Mouse (Mus musculus) CH12.LX (cell line): ENCODE results near the gene Mypop. TPM values are rescaled to one million over a fixed set of nuclear protein-coding genes. Genes with fewer than 3 reads are reported as not detected.

Source experiments
- DNase-seq: peaks from one replicate; pipeline ENCODE4 v3.0.0-alpha.2; 2013; ENCODE audit errors: extremely low read depth
- H3K27ac ChIP-seq: 2 replicates; pipeline ENCODE4 v1.5.1; 2012; ENCODE audit warnings: low read depth, mild to moderate bottlenecking, control low read depth, moderate library complexity; ENCODE audit not compliant: insufficient read depth
- H3K27me3 ChIP-seq: replicated peaks from 2 replicates; pipeline ENCODE3; 2012; ENCODE audit warnings: inconsistent platforms
- H3K36me3 ChIP-seq, 2 experiments: replicated peaks in 1 of 2; 2 replicates each; pipeline versions ENCODE3 to v1.6.1; 2012; ENCODE audit warnings: inconsistent platforms in 1 of 2, low read length in 1 of 2, mild to moderate bottlenecking in 1 of 2, mixed read lengths in 1 of 2, moderate library complexity in 1 of 2; ENCODE audit not compliant: control insufficient read depth in 1 of 2, insufficient read depth in 1 of 2
- H3K4me1 ChIP-seq, 2 experiments: 2 replicates each; pipeline ENCODE4 v1.6.1; 2012; ENCODE audit warnings: inconsistent platforms in 1 of 2, moderate library complexity in 1 of 2; ENCODE audit not compliant: insufficient read depth in 2 of 2, control insufficient read depth in 1 of 2
- H3K4me2 ChIP-seq: 2 replicates; pipeline ENCODE4 v1.6.1; 2012; ENCODE audit warnings: low read depth, mild to moderate bottlenecking, control low read depth; ENCODE audit not compliant: poor library complexity, insufficient read depth, severe bottlenecking
- H3K4me3 ChIP-seq, 3 experiments: fragments of 150-350 bp in 1 of 3; sonication (generic) in 1 of 3; replicated peaks in 1 of 3; 2 replicates each; pipeline versions ENCODE3 to v1.5.1; 2011 to 2012; ENCODE audit warnings: low read depth in 2 of 3, low read length in 2 of 3, mild to moderate bottlenecking in 2 of 3, moderate library complexity in 2 of 3, control low read depth in 1 of 3, improper control_type of control experiment in 1 of 3, inconsistent platforms in 1 of 3, mixed read lengths in 1 of 3; ENCODE audit not compliant: poor library complexity in 1 of 3
- H3K79me2 ChIP-seq: replicated peaks from 2 replicates; pipeline ENCODE4 v1.6.1; 2012; ENCODE audit warnings: mild to moderate bottlenecking, moderate library complexity; ENCODE audit not compliant: control insufficient read depth, poor library complexity, insufficient read depth, severe bottlenecking; ENCODE audit errors: extremely low read depth
- H3K9ac ChIP-seq: 2 replicates; pipeline ENCODE4 v1.6.1; 2012; ENCODE audit warnings: low read depth, mild to moderate bottlenecking, control low read depth, moderate library complexity; ENCODE audit not compliant: insufficient read depth
- H3K9me3 ChIP-seq: replicated peaks from 2 replicates; pipeline ENCODE3; 2012; ENCODE audit warnings: low read length, inconsistent platforms, mixed read lengths
- BHLHE40 ChIP-seq: IDR thresholded peaks from 2 replicates; pipeline ENCODE4 v1.6.1; 2011; ENCODE audit warnings: mild to moderate bottlenecking, low read depth, low read length, improper control_type of control experiment
- CHD2 ChIP-seq: IDR thresholded peaks from 2 replicates; pipeline ENCODE4 v1.6.1; 2011; ENCODE audit warnings: low read length, improper control_type of control experiment
- CTCF ChIP-seq, 2 experiments: IDR thresholded peaks in 1 of 2; conservative IDR thresholded peaks in 1 of 2; 2 replicates each; pipeline ENCODE4 v1.5.1; 2011 to 2012; ENCODE audit warnings: low read depth in 2 of 2, low read length in 2 of 2, improper control_type of control experiment in 1 of 2, inconsistent platforms in 1 of 2, mild to moderate bottlenecking in 1 of 2, moderate library complexity in 1 of 2
- E2F4 ChIP-seq: IDR thresholded peaks from 2 replicates; pipeline ENCODE4 v1.6.1; 2011; ENCODE audit warnings: low read depth, low read length, improper control_type of control experiment; ENCODE audit not compliant: insufficient replicate concordance
- ELF1 ChIP-seq: IDR thresholded peaks from 2 replicates; pipeline ENCODE4 v1.6.1; 2014; ENCODE audit warnings: low read depth, mild to moderate bottlenecking, inconsistent platforms, low read length, improper control_type of control experiment
- GABPA ChIP-seq: IDR thresholded peaks from 2 replicates; pipeline ENCODE4 v1.6.1; 2012; ENCODE audit warnings: low read depth, low read length, improper control_type of control experiment, inconsistent platforms; ENCODE audit not compliant: insufficient replicate concordance
- HCFC1 ChIP-seq: IDR thresholded peaks from 2 replicates; pipeline ENCODE4 v1.6.1; 2012; ENCODE audit warnings: low read depth, mild to moderate bottlenecking, inconsistent platforms, low read length, improper control_type of control experiment
- IRF4 ChIP-seq: IDR thresholded peaks from 2 replicates; pipeline ENCODE4 v1.6.1; 2014; ENCODE audit warnings: low read depth, mild to moderate bottlenecking, inconsistent platforms, low read length, improper control_type of control experiment
- KAT2A ChIP-seq: IDR thresholded peaks from 2 replicates; pipeline ENCODE4 v1.6.1; 2012; ENCODE audit warnings: low read length, improper control_type of control experiment, inconsistent platforms; ENCODE audit not compliant: insufficient replicate concordance
- MAX ChIP-seq: IDR thresholded peaks from 2 replicates; pipeline ENCODE4 v1.6.1; 2011; ENCODE audit warnings: low read length, improper control_type of control experiment
- MAZ ChIP-seq: IDR thresholded peaks from 2 replicates; pipeline ENCODE4 v1.6.1; 2012; ENCODE audit warnings: low read depth, mild to moderate bottlenecking, inconsistent platforms, low read length, improper control_type of control experiment, moderate library complexity
- MEF2A ChIP-seq: IDR thresholded peaks from 2 replicates; pipeline ENCODE4 v1.6.1; 2014; ENCODE audit warnings: low read depth, mild to moderate bottlenecking, inconsistent platforms, low read length, improper control_type of control experiment, borderline replicate concordance
- MYC ChIP-seq: IDR thresholded peaks from 2 replicates; pipeline ENCODE4 v1.6.1; 2011; ENCODE audit warnings: low read depth, mild to moderate bottlenecking, improper control_type of control experiment, low read length
- NELFE ChIP-seq: IDR thresholded peaks from 2 replicates; pipeline ENCODE4 v1.6.1; 2011; ENCODE audit warnings: low read depth, low read length, improper control_type of control experiment
- NRF1 ChIP-seq: IDR thresholded peaks from 2 replicates; pipeline ENCODE4 v1.6.1; 2014; ENCODE audit warnings: low read depth, mild to moderate bottlenecking, inconsistent platforms, low read length, improper control_type of control experiment, moderate library complexity
- POLR2A ChIP-seq: IDR thresholded peaks from 2 replicates; pipeline ENCODE4 v1.6.1; 2011; ENCODE audit warnings: low read depth, mild to moderate bottlenecking, improper control_type of control experiment, low read length
- POLR2AphosphoS2 ChIP-seq: IDR thresholded peaks from 2 replicates; pipeline ENCODE4 v1.6.1; 2011; ENCODE audit warnings: low read depth, low read length, improper control_type of control experiment
- RAD21 ChIP-seq: IDR thresholded peaks from 2 replicates; pipeline ENCODE4 v1.6.1; 2011; ENCODE audit warnings: low read depth, mild to moderate bottlenecking, low read length, improper control_type of control experiment, moderate library complexity
- SMC3 ChIP-seq: IDR thresholded peaks from 2 replicates; pipeline ENCODE4 v1.6.1; 2011; ENCODE audit warnings: low read depth, low read length, improper control_type of control experiment
- TBP ChIP-seq: conservative IDR thresholded peaks from 2 replicates; pipeline ENCODE4 v1.6.1; 2011; ENCODE audit warnings: low read depth, low read length, improper control_type of control experiment
- TCF12 ChIP-seq: IDR thresholded peaks from 2 replicates; pipeline ENCODE4 v1.6.1; 2014; ENCODE audit warnings: low read depth, mild to moderate bottlenecking, inconsistent platforms, low read length, improper control_type of control experiment
- USF1 ChIP-seq: IDR thresholded peaks from 2 replicates; pipeline ENCODE4 v1.6.1; 2014; ENCODE audit warnings: low read depth, mild to moderate bottlenecking, inconsistent platforms, low read length, improper control_type of control experiment
- USF2 ChIP-seq: conservative IDR thresholded peaks from 2 replicates; pipeline ENCODE4 v1.6.1; 2011; ENCODE audit warnings: low read depth, low read length, improper control_type of control experiment
- ZC3H11A ChIP-seq: IDR thresholded peaks from 2 replicates; pipeline ENCODE4 v1.6.1; 2012; ENCODE audit warnings: low read depth, mild to moderate bottlenecking, inconsistent platforms, low read length, improper control_type of control experiment
- ZNF384 ChIP-seq: IDR thresholded peaks from 2 replicates; pipeline ENCODE4 v1.6.1; 2012; ENCODE audit warnings: low read depth, low read length, improper control_type of control experiment, inconsistent platforms
- dilution Hi-C: fragments of 300-500 bp; cut with MboI; formaldehyde crosslinking; loops from 2 replicates; pipeline ENCODE4 v1.14.3; 2020; ENCODE audit warnings: low sequenced_read_pairs; ENCODE audit not compliant: extremely low pct_unique_long_range_greater_than_20kb, extremely low pct_ligation_motif_present
- in situ Hi-C: fragments of 300-500 bp; cut with MboI; formaldehyde crosslinking; loops from 3 replicates; pipeline ENCODE4 v1.14.3; 2019; ENCODE audit warnings: low sequenced_read_pairs, low pct_ligation_motif_present, low pct_unique_long_range_greater_than_20kb, mixed read lengths
- polyA plus RNA-seq: library from polyadenylated mRNA; unstranded; fragments of >175 nt; gene quantifications from 2 replicates; pipeline ENCODE4 v1.2.1, GENCODE M21; 2012; ENCODE audit warnings: low read depth; ENCODE audit not compliant: insufficient read length
- total RNA-seq, 2 experiments: library from RNA; depleted of rRNA; stranded (reverse); fragments of 300-350 nt in 1 of 2; fragments of >200 nt in 1 of 2; gene quantifications; 2 replicates each; pipeline ENCODE4 v1.2.3; 2012 to 2014

Gene Mypop
- total and polyA plus RNA-seq, 3 experiments: 1.2 to 4.7 (median 2.5) TPM

DNA sequence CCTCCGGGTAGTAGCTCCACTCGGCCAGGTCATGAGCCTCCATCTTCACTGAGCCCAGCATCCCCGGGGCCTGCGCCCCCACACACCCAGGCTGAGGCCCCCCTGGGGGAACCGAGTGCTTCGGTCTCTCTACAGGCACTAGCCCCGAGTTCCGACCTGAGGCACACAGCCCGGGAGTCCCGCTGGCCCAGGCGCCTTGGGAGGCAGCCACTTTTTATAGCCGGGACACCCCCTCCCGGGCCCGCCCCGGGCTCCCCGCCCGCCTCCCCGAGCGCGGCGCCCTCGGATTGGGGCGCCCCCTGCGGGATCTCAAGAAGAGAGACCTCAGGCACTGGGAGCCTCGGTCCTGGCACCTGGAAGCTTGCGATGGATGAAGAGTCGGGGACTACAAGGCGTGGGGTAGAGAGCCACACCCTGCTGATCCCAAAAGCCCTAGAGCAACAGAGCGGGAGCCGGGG lies 32.3 kb downstream of the Mypop start, which contains the start of gene Foxa3:
Gene Foxa3 (minus strand): TSS at position 182 of the 458 bp plus-strand sequence.
- peaks cover 49% of the 10 kb centered on the region for H3K27me3 ChIP-seq
- no peaks in the 10 kb centered on the region for H3K9me3 ChIP-seq
- TF ChIP-seq MEF2A (no peak), MAZ (peak; percentile 86), E2F4 (no peak), MAX (no peak), ZNF384 (no peak), CTCF (conservative IDR thresholded peaks at IDR 0.05 in 1 of 2, IDR thresholded peaks at IDR 0.05 in 1 of 2; ENCODE audit: low read depth in 2 of 2, low read length in 2 of 2) (peak in 1 of 2 experiments; percentile 70; a peak in 2 of 4 replicates), GABPA (no peak), TCF12 (peak; percentile 29; the same call in 1 of the 2 replicates), RAD21 (peak; percentile 23), SMC3 (peak; percentile 45), KAT2A (no peak), POLR2A (no peak), ZC3H11A (no peak)
- peak within 1 kb of the TSS; percentile 87 for H3K9ac ChIP-seq
- in situ Hi-C loops: loop anchor here (10.0 kb wide), 1 partner anchor 129 kb away; no protein-coding TSS in a partner anchor
- H3K4me3 ChIP-seq: peak within 1 kb of the TSS; percentile 52 to 87 (median 84)
- no peak within 1 kb of the TSS for H3K27ac ChIP-seq
- DNase-seq: peak; percentile 45
- peak within 1 kb of the TSS; percentile 87 for H3K4me2 ChIP-seq
- peaks cover 5 to 10% of the 10 kb centered on the region in 2 experiments for H3K36me3 ChIP-seq
- peaks cover 14 to 35% of the 10 kb centered on the region in 2 experiments for H3K4me1 ChIP-seq
- peaks cover 33% of the 10 kb centered on the region for H3K79me2 ChIP-seq
- dilution Hi-C loops: no loop called here

DNA sequence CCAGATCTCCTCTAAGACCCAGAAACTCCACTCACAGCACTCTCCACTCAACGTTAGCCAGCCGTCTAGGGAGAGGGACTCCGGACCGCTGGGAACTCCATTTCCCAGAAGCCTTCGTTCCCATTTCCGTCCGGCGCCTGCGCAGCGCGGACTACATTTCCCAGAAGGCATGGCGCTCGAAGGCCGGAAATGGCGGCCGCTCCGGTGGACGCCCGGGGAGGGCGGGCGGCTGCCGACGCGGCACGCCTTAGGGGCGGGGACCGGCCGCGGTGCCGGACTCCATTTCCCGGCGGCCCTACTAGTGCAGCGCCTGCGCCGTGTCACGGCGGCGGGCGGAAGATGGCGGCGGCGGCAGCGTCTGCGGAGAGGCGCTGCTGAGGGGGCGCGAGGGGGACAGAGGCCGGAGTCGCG lies 33.1 kb downstream of the Mypop start, which contains the start of gene Sympk:
Gene Sympk (plus strand): TSS at position 282 of the 411 bp plus-strand sequence.
- H3K4me3 ChIP-seq: peak within 1 kb of the TSS; percentile 84 to 88 (median 87)
- H3K9me3 ChIP-seq: no peaks in the 10 kb centered on the region
- no peak within 1 kb of the TSS for H3K27ac ChIP-seq
- peaks cover 33% of the 10 kb centered on the region for H3K79me2 ChIP-seq
- dilution Hi-C loops: no loop called here
- H3K27me3 ChIP-seq: peaks cover 44% of the 10 kb centered on the region
- H3K4me1 ChIP-seq: peaks cover 16 to 35% of the 10 kb centered on the region in 2 experiments
- H3K9ac ChIP-seq: peak within 1 kb of the TSS; percentile 87
- in situ Hi-C loops: loop anchor here (10.0 kb wide), 1 partner anchor 129 kb away; no protein-coding TSS in a partner anchor
- H3K4me2 ChIP-seq: peak within 1 kb of the TSS; percentile 87
- DNase-seq: peak; percentile 95
- H3K36me3 ChIP-seq: peaks cover 12 to 17% of the 10 kb centered on the region in 2 experiments
- no peak for TF ChIP-seq RAD21
- peak; percentile 68 for TF ChIP-seq TCF12
- peak; percentile 36; the same call in 1 of the 2 replicates for TF ChIP-seq BHLHE40
- TF ChIP-seq NRF1: peak; percentile 89
- TF ChIP-seq ELF1: peak; percentile 96
- peak; percentile 82 for TF ChIP-seq POLR2A
- peak; percentile 23; the same call in 1 of the 2 replicates for TF ChIP-seq POLR2AphosphoS2
- TF ChIP-seq KAT2A: peak; percentile 100
- peak; percentile 61 for TF ChIP-seq NELFE
- no peak for TF ChIP-seq USF2
- peak; percentile 82 for TF ChIP-seq IRF4
- peak; percentile 56; the same call in 1 of the 2 replicates for TF ChIP-seq MEF2A
- TF ChIP-seq MYC: no peak
- TF ChIP-seq GABPA: peak; percentile 97; the same call in 1 of the 2 replicates
- no peak for TF ChIP-seq USF1
- TF ChIP-seq CHD2: peak; percentile 16; the same call in 1 of the 2 replicates
- peak; percentile 52; the same call in 1 of the 2 replicates for TF ChIP-seq E2F4
- TF ChIP-seq TBP: no peak
- TF ChIP-seq HCFC1: peak; percentile 99
